In the genomic region with DNA sequence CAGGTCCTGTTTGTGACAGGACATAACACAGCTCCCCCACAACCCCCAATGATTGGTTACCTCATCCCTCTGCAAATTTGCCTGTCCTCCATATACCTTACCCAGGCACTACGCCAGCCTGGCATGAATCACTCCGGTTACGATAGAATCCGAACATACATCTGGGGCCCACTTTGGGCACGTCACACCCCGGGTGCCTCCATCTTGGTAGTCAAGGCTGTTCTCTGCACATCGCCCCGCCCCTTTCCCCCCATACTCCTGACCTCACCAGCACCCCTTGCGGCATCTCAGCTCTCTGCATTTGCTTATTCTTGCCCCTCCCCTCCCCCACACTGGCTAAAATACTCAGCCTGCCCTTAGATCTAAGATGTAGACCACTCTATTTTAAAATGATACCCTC, we compare ENCODE assay signal across 12 mouse cellular contexts. TPM values are rescaled to one million over a fixed set of nuclear protein-coding genes. Genes with fewer than 3 reads are reported as not detected.
DNase-seq lines count a peak whose midpoint lies in the region; ATAC-seq and TF ChIP-seq lines count a peak whose summit lies in the region.
"Had no signal": no experiment of that assay in that cellular context is flagged by ENCODE, and none has a peak within 500 bp of the region (broad histone marks: within the 10 kb centered on the region; RNA-seq: fewer than 3 reads in every experiment).

No protein-coding gene starts in this region.

- H3K27me3 ChIP-seq in liver, embryonic 14.5 days (ENCODE audit: control insufficient read depth, insufficient read depth, low read length): peaks cover 6% of the 10 kb centered on the region; the same call in 1 of the 2 replicates
- H3K27me3 ChIP-seq in liver, embryonic 12.5 days (replicated peaks): peaks cover 83% of the 10 kb centered on the region
- H3K27me3 ChIP-seq in liver, embryonic 11.5 days (replicated peaks; ENCODE audit: control insufficient read depth, insufficient read depth, low read length): peaks cover 56% of the 10 kb centered on the region

- no peaks in the 10 kb centered on the region for H3K9me3 ChIP-seq in liver, embryonic 14.5 days (ENCODE audit: control insufficient read depth, low read length)
- H3K9me3 ChIP-seq in liver, embryonic 12.5 days (replicated peaks): no peaks in the 10 kb centered on the region
- H3K9me3 ChIP-seq in liver, embryonic 11.5 days (ENCODE audit: control insufficient read depth, low read length): no peaks in the 10 kb centered on the region
- H3K9me3 ChIP-seq: hindbrain, embryonic 12.5 days had no signal

- TF ChIP-seq CTCF in liver, embryonic 14.5 days (IDR thresholded peaks at IDR 0.05; ENCODE audit: low read depth): 0 out of 2 replicates have a peak, but pooled peaks have one; percentile 7

- H3K9ac ChIP-seq in liver, embryonic 14.5 days (replicated peaks): no peak overlapping the region
- H3K9ac ChIP-seq in liver, embryonic 12.5 days: no peak overlapping the region
- no peak overlapping the region for H3K9ac ChIP-seq in liver, embryonic 11.5 days (ENCODE audit: low read depth, low read length)
- H3K9ac ChIP-seq: hindbrain, embryonic 12.5 days had no signal

- H3K4me3 ChIP-seq in liver, embryonic 14.5 days (ENCODE audit: insufficient read depth in 1 of 2, low read depth in 2 of 2, low read length in 2 of 2): no peak overlapping the region
- no peak overlapping the region for H3K4me3 ChIP-seq in liver, embryonic 12.5 days
- no peak overlapping the region for H3K4me3 ChIP-seq in liver, embryonic 11.5 days (ENCODE audit: low read depth, low read length)
- H3K4me3 ChIP-seq: hindbrain, embryonic 12.5 days had no signal

- 48% methylated on average over 9 of the region's 9 CpGs for WGBS in liver, embryonic 14.5 days (ENCODE audit: insufficient replicate concordance)
- WGBS in liver, embryonic 12.5 days (ENCODE audit: insufficient replicate concordance): 36% methylated on average over 9 of the region's 9 CpGs
- WGBS in liver, embryonic 11.5 days: 51% methylated on average over 9 of the region's 9 CpGs

- peak; percentile 34 for DNase-seq in embryo, embryonic 11 days
- DNase-seq in embryo, embryonic 10 days (ENCODE audit: low spot score): no peak
- no peak for DNase-seq in liver, embryonic 14.5 days (ENCODE audit: low read depth in 3 of 3, low spot score in 3 of 3)
- peak; percentile 61 for DNase-seq in A20 (ENCODE audit: low read depth, low spot score)
- DNase-seq in brain, adult 2 months (ENCODE audit: low read depth, low spot score): peak; percentile 53
- DNase-seq in liver, embryonic 11.5 days (ENCODE audit: low spot score): no peak
- DNase-seq: cerebellum, adult 9-10 months; kidney, postnatal 14 days had no signal

- H3K4me2 ChIP-seq in liver, embryonic 14.5 days (ENCODE audit: low read depth): no peak overlapping the region
- no peak overlapping the region for H3K4me2 ChIP-seq in liver, embryonic 12.5 days
- no peak overlapping the region for H3K4me2 ChIP-seq in liver, embryonic 11.5 days
- H3K4me2 ChIP-seq: heart, embryonic 11.5 days; hindbrain, embryonic 12.5 days had no signal

- no peak for ATAC-seq in liver, embryonic 14.5 days (ENCODE audit: insufficient read depth)
- no peak for ATAC-seq in liver, embryonic 12.5 days
- ATAC-seq in monocyte, adult 5-6 weeks (replicated peaks; ENCODE audit: insufficient number of reproducible peaks, low FRiP score, low TSS enrichment, poor library complexity, severe bottlenecking): no peak
- no peak for ATAC-seq in liver, embryonic 11.5 days (replicated peaks; ENCODE audit: low FRiP score)

- H3K36me3 ChIP-seq in liver, embryonic 14.5 days (replicated peaks; ENCODE audit: control insufficient read depth, insufficient read depth, low read depth): no peaks in the 10 kb centered on the region
- H3K36me3 ChIP-seq in liver, embryonic 12.5 days: no peaks in the 10 kb centered on the region
- no peaks in the 10 kb centered on the region for H3K36me3 ChIP-seq in liver, embryonic 11.5 days (ENCODE audit: control insufficient read depth, insufficient read depth, low read length)

- H3K4me1 ChIP-seq in liver, embryonic 14.5 days (replicated peaks; ENCODE audit: control insufficient read depth in 2 of 2, insufficient read depth in 2 of 2, low read length in 1 of 2): no peaks in the 10 kb centered on the region
- H3K4me1 ChIP-seq in liver, embryonic 12.5 days: peaks cover 7% of the 10 kb centered on the region
- 0 out of 2 replicates have a peak, but pooled peaks cover 3% of the 10 kb centered on the region for H3K4me1 ChIP-seq in liver, embryonic 11.5 days (replicated peaks; ENCODE audit: control insufficient read depth, insufficient read depth, low read length)

- no peak overlapping the region for H3K27ac ChIP-seq in liver, embryonic 14.5 days
- no peak overlapping the region for H3K27ac ChIP-seq in liver, embryonic 12.5 days
- H3K27ac ChIP-seq in liver, embryonic 11.5 days (ENCODE audit: low read depth, low read length): no peak overlapping the region
- H3K27ac ChIP-seq: hindbrain, embryonic 12.5 days had no signal

- TF ChIP-seq EP300 in liver, embryonic 14.5 days (IDR thresholded peaks at IDR 0.05; ENCODE audit: low read depth): no peak

RNA-seq across cellular contexts. Expression of gene Adgrb2, which starts 20.9 kb away (rescaled TPM):
- polyA plus RNA-seq in liver, embryonic 14.5 days (2012; rRNA removed): 0.22 and 0.24 TPM in 2 replicates
- 0.15 TPM in 1 of 2 replicates, not detected in the other for polyA plus RNA-seq in liver, embryonic 14.5 days (2014; fragmentation: Nextera tagmentation; extraction: Ambion mirVana)
- polyA plus RNA-seq in liver, embryonic 12.5 days (2016; fragmentation: Nextera tagmentation; extraction: Ambion mirVana): 0.17 and 0.92 TPM in 2 replicates
- total RNA-seq in monocyte, adult 5-6 weeks (2017): 2.0 to 2.3 TPM in 2 of 3 replicates, not detected in the other
- polyA plus RNA-seq in liver, embryonic 11.5 days (2014; fragmentation: Nextera tagmentation; extraction: Ambion mirVana): 1.1 and 1.3 TPM in 2 replicates

RNA-seq across cellular contexts. Expression of gene Col16a1, which starts 42.0 kb away (rescaled TPM):
- polyA plus RNA-seq in liver, embryonic 14.5 days (2012; rRNA removed): 2.0 and 3.0 TPM in 2 replicates
- polyA plus RNA-seq in liver, embryonic 14.5 days (2014; fragmentation: Nextera tagmentation; extraction: Ambion mirVana): 1.5 and 2.3 TPM in 2 replicates
- 4.2 and 4.9 TPM in 2 replicates for polyA plus RNA-seq in liver, embryonic 12.5 days (2016; fragmentation: Nextera tagmentation; extraction: Ambion mirVana)
- total RNA-seq in monocyte, adult 5-6 weeks (2017): 0.19 TPM in 1 of 3 replicates, not detected in the others
- 4.2 and 6.0 TPM in 2 replicates for polyA plus RNA-seq in liver, embryonic 11.5 days (2014; fragmentation: Nextera tagmentation; extraction: Ambion mirVana)

Comparison
In these comparisons a context has a peak if more than half of its experiments do, and no peak if none do; other contexts are left out.
1. DNase-seq: peak in embryo, embryonic 11 days (single experiment), A20 (single experiment) and brain, adult 2 months (single experiment); none in embryo, embryonic 10 days (single experiment), liver, embryonic 14.5 days (0 of 3) and liver, embryonic 11.5 days (single experiment).